Mouse (Mus musculus) G1E-ER4 (cell line): Measurements from ENCODE around the gene Gm10439. TPM values are rescaled to one million over a fixed set of nuclear protein-coding genes. Genes with fewer than 3 reads are reported as not detected.
"Not testable (repeated sequence)": the region's sequence is repeated elsewhere in the genome, so short reads cannot be mapped to it uniquely, and the experiment has no call there.

Experiments used
- GATA1 ChIP-seq: IDR thresholded peaks from one replicate; pipeline ENCODE4 v1.8.0; 2012; ENCODE audit warnings: low read length, inconsistent platforms
- polyA plus RNA-seq: library from polyadenylated mRNA; stranded (reverse); fragments of >175 nt; gene quantifications from 2 replicates; pipeline ENCODE4 v1.2.3, GENCODE M21; 2012

The Gm10439 gene
- not detected in 2 replicates for polyA plus RNA-seq

DNA sequence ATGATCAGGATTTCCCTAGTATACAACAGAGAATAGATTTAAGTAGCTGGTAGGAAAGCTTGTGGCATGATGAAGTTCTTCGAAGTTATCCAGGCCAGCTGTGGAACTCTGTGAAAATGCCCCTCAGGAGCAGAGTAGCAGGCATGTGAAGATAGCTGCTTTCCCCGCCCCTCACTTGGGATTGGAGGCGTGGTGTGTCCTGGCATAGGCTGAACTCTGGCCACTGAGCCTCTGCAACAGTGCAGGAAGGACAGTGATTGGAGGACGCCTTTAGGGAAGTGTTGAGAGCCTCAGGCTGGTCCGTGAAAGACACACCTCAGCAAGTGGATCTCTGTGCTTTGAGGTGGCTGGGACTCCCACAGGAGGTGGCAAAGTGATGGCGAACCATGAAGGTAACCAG is at the start of gene Gm10439:
TSS of gene Gm10439 (plus strand) at position 301 of the 400 bp plus-strand sequence.
- not testable (repeated sequence) for TF ChIP-seq GATA1

Other genes with a start within 250 kb of the Gm10439 start
- gene Gm15085, start 147.0 kb upstream of the Gm10439 start, polyA plus RNA-seq: not detected in 2 replicates
- not detected in 2 replicates for gene Gm15097, start 189.9 kb downstream of the Gm10439 start, polyA plus RNA-seq